Mouse (Mus musculus): Measurements from ENCODE around the gene Ccin. TPM values are rescaled to one million over a fixed set of nuclear protein-coding genes. Genes with fewer than 3 reads are reported as not detected.
A peak's percentile ranks its signal among the peaks of the same experiment; 100 is the strongest.

The Ccin gene
- total RNA-seq (2014; rRNA removed) (0.33 and 0.49 TPM in 2 replicates), polyA plus RNA-seq (2015; fragmentation: Nextera tagmentation; extraction: Ambion mirVana) (not detected in 2 replicates)

DNA sequence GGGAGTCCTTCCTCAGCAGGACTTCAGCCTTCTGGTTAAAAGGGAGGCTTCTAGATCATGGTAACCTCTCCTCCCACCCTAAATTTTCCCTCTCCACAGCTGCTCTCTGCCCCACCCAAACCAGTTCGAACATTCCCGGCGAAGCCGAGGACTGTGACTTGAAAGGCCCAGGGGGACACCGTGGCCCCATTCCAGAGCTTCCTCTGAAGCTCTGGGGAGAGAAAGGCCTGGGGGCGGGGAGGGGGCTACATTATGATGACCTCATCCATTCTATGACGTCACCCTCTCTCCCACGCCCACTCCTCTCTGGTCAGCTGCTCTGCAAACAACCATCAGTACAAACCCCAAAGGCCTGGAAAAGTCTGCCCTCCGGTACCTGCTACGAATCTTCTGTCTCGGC, at the start of gene Ccin:
Gene Ccin, plus strand, starts transcription at position 303 of the 400 bp plus-strand sequence.
- Histone ChIP-seq H3K4me3 (ENCODE audit: low read depth, low read length) (peak within 1 kb of the TSS; percentile 33), H3K27ac (ENCODE audit: low read depth, low read length) (no peak within 1 kb of the TSS), H3K9me3 (ENCODE audit: low read length) (no peaks in the 10 kb centered on the region), H3K36me3 (ENCODE audit: insufficient read depth, low read length) (no peaks in the 10 kb centered on the region), H3K9ac (replicated peaks; ENCODE audit: low read length, poor library complexity, severe bottlenecking) (no peak within 1 kb of the TSS), H3K4me1 (ENCODE audit: insufficient read depth, low read length) (no peaks in the 10 kb centered on the region), H3K27me3 (ENCODE audit: insufficient read depth, low read length) (no peaks in the 10 kb centered on the region), H3K4me2 (ENCODE audit: low read depth, low read length, poor library complexity, severe bottlenecking) (peak within 1 kb of the TSS; percentile 65)
- ATAC-seq (ENCODE audit: low FRiP score) (no peak), DNase-seq (ENCODE audit: low spot score) (no peak)
- 79% methylated on average over 11 of the region's 11 CpGs for WGBS
- TF ChIP-seq CTCF (IDR thresholded peaks at IDR 0.05), result no peak

- WGBS, result 99% methylated on average over 4 of the region's 4 CpGs
Observed at GRCm38 (mm10) chr4:43936186-43936585, 47.1 kb upstream of the Ccin start.

GRCm38 (mm10) chr4:43936749-43937674, 46.3 kb upstream of the Ccin start:
- H3K4me1 ChIP-seq (ENCODE audit: insufficient read depth, low read length), result no peaks in the 10 kb centered on the region
- no peak for DNase-seq (ENCODE audit: low spot score)
- H3K27me3 ChIP-seq (ENCODE audit: insufficient read depth, low read length), result no peaks in the 10 kb centered on the region
- ATAC-seq (ENCODE audit: low FRiP score), result no peak
- WGBS, result 78% methylated on average over 14 of the region's 14 CpGs
- TF ChIP-seq CTCF (IDR thresholded peaks at IDR 0.05), result no peak
- H3K4me3 ChIP-seq (ENCODE audit: low read depth, low read length), result no peak overlapping the region
- no peak overlapping the region for H3K9ac ChIP-seq (replicated peaks; ENCODE audit: low read length, poor library complexity, severe bottlenecking)
- H3K27ac ChIP-seq (ENCODE audit: low read depth, low read length), result no peak overlapping the region
- H3K36me3 ChIP-seq (ENCODE audit: insufficient read depth, low read length), result peaks cover 21% of the 10 kb centered on the region
- H3K4me2 ChIP-seq (ENCODE audit: low read depth, low read length, poor library complexity, severe bottlenecking), result no peak overlapping the region
- no peaks in the 10 kb centered on the region for H3K9me3 ChIP-seq (ENCODE audit: low read length)

More at GRCm38 (mm10) chr4:43936186-43936585, 47.1 kb upstream of the Ccin start:
- no peak for DNase-seq (ENCODE audit: low spot score)
- no peak overlapping the region for H3K4me2 ChIP-seq (ENCODE audit: low read depth, low read length, poor library complexity, severe bottlenecking)
- no peaks in the 10 kb centered on the region for H3K9me3 ChIP-seq (ENCODE audit: low read length)
- no peaks in the 10 kb centered on the region for H3K27me3 ChIP-seq (ENCODE audit: insufficient read depth, low read length)
- H3K4me1 ChIP-seq (ENCODE audit: insufficient read depth, low read length), result no peaks in the 10 kb centered on the region
- no peak for ATAC-seq (ENCODE audit: low FRiP score)
- no peak overlapping the region for H3K4me3 ChIP-seq (ENCODE audit: low read depth, low read length)
- H3K9ac ChIP-seq (replicated peaks; ENCODE audit: low read length, poor library complexity, severe bottlenecking), result no peak overlapping the region
- peaks cover 24% of the 10 kb centered on the region for H3K36me3 ChIP-seq (ENCODE audit: insufficient read depth, low read length)
- H3K27ac ChIP-seq (ENCODE audit: low read depth, low read length), result no peak overlapping the region
- no peak for TF ChIP-seq CTCF (IDR thresholded peaks at IDR 0.05)

GRCm38 (mm10) chr4:43941315-43941714, 42.0 kb upstream of the Ccin start:
- Histone ChIP-seq H3K4me3 (ENCODE audit: low read depth, low read length) (no peak overlapping the region), H3K4me2 (ENCODE audit: low read depth, low read length, poor library complexity, severe bottlenecking) (no peak overlapping the region), H3K36me3 (ENCODE audit: insufficient read depth, low read length) (peaks cover 46% of the 10 kb centered on the region), H3K27me3 (ENCODE audit: insufficient read depth, low read length) (no peaks in the 10 kb centered on the region), H3K27ac (ENCODE audit: low read depth, low read length) (no peak overlapping the region), H3K4me1 (ENCODE audit: insufficient read depth, low read length) (no peaks in the 10 kb centered on the region), H3K9me3 (ENCODE audit: low read length) (no peaks in the 10 kb centered on the region), H3K9ac (replicated peaks; ENCODE audit: low read length, poor library complexity, severe bottlenecking) (no peak overlapping the region)
- 92% methylated on average over 5 of the region's 5 CpGs for WGBS
- TF ChIP-seq CTCF (IDR thresholded peaks at IDR 0.05), result no peak
- no peak for DNase-seq (ENCODE audit: low spot score)
- no peak for ATAC-seq (ENCODE audit: low FRiP score)

GRCm38 (mm10) chr4:43942421-43942820, 40.9 kb upstream of the Ccin start:
- Histone ChIP-seq H3K36me3 (ENCODE audit: insufficient read depth, low read length) (peaks cover 43% of the 10 kb centered on the region), H3K9ac (replicated peaks; ENCODE audit: low read length, poor library complexity, severe bottlenecking) (no peak overlapping the region), H3K4me1 (ENCODE audit: insufficient read depth, low read length) (no peaks in the 10 kb centered on the region), H3K27me3 (ENCODE audit: insufficient read depth, low read length) (no peaks in the 10 kb centered on the region), H3K4me3 (ENCODE audit: low read depth, low read length) (no peak overlapping the region), H3K9me3 (ENCODE audit: low read length) (no peaks in the 10 kb centered on the region), H3K4me2 (ENCODE audit: low read depth, low read length, poor library complexity, severe bottlenecking) (no peak overlapping the region), H3K27ac (ENCODE audit: low read depth, low read length) (no peak overlapping the region)
- 91% methylated on average over 8 of the region's 8 CpGs for WGBS
- ATAC-seq (ENCODE audit: low FRiP score) (no peak), DNase-seq (ENCODE audit: low spot score) (no peak)
- no peak for TF ChIP-seq CTCF (IDR thresholded peaks at IDR 0.05)

GRCm38 (mm10) chr4:43947571-43947970, 35.7 kb upstream of the Ccin start:
- Histone ChIP-seq H3K27me3 (ENCODE audit: insufficient read depth, low read length) (no peaks in the 10 kb centered on the region), H3K4me1 (ENCODE audit: insufficient read depth, low read length) (no peaks in the 10 kb centered on the region), H3K9me3 (ENCODE audit: low read length) (no peaks in the 10 kb centered on the region), H3K4me2 (ENCODE audit: low read depth, low read length, poor library complexity, severe bottlenecking) (no peak overlapping the region), H3K4me3 (ENCODE audit: low read depth, low read length) (no peak overlapping the region), H3K36me3 (ENCODE audit: insufficient read depth, low read length) (peaks cover 20% of the 10 kb centered on the region), H3K9ac (replicated peaks; ENCODE audit: low read length, poor library complexity, severe bottlenecking) (no peak overlapping the region), H3K27ac (ENCODE audit: low read depth, low read length) (no peak overlapping the region)
- no peak for ATAC-seq (ENCODE audit: low FRiP score)
- no peak for TF ChIP-seq CTCF (IDR thresholded peaks at IDR 0.05)
- 91% methylated on average over 2 of the region's 2 CpGs for WGBS
- no peak for DNase-seq (ENCODE audit: low spot score)
